Mouse (Mus musculus) c-Kit-positive CD71-positive TER-119-negative erythroid progenitor cells, embryonic 14.5 days (primary cell): Measurements from ENCODE around the gene Dnaic2.

Experiments
- DNase-seq: peaks from one replicate; pipeline ENCODE4 v3.0.0-alpha.2; 2013; ENCODE audit warnings: low read depth

The Dnaic2 gene

GRCm38 (mm10) chr11:114747564-114748138, 20.4 kb downstream of the Dnaic2 start:
- no peak for DNase-seq

GRCm38 (mm10) chr11:114764820-114765818, 37.9 kb downstream of the Dnaic2 start, which contains the start of gene Kif19a:
Kif19a (plus strand) TSS chr11:114765388.
- DNase-seq = peak; percentile 23

GRCm38 (mm10) chr11:114769911-114770310, 42.7 kb downstream of the Dnaic2 start:
- no peak for DNase-seq

GRCm38 (mm10) chr11:114771896-114772295, 44.7 kb downstream of the Dnaic2 start:
- no peak for DNase-seq

GRCm38 (mm10) chr11:114780076-114780475, 52.9 kb downstream of the Dnaic2 start:
- DNase-seq = no peak

GRCm38 (mm10) chr11:114785892-114786291, 58.7 kb downstream of the Dnaic2 start:
- DNase-seq = no peak

GRCm38 (mm10) chr11:114786326-114786725, 59.1 kb downstream of the Dnaic2 start:
- DNase-seq = no peak

GRCm38 (mm10) chr11:114787611-114788010, 60.4 kb downstream of the Dnaic2 start:
- DNase-seq = no peak

- DNase-seq = peak; percentile 19
Observed at GRCm38 (mm10) chr11:114789061-114789714, 62.0 kb downstream of the Dnaic2 start.

GRCm38 (mm10) chr11:114789716-114790115, 62.5 kb downstream of the Dnaic2 start:
- DNase-seq = no peak

GRCm38 (mm10) chr11:114790171-114790570, 63.0 kb downstream of the Dnaic2 start:
- DNase-seq = no peak

GRCm38 (mm10) chr11:114790841-114791240, 63.6 kb downstream of the Dnaic2 start:
- DNase-seq = no peak

- no peak for DNase-seq
Observed at GRCm38 (mm10) chr11:114791351-114791889, 64.2 kb downstream of the Dnaic2 start.

- no peak for DNase-seq
Observed at GRCm38 (mm10) chr11:114791891-114792411, 64.7 kb downstream of the Dnaic2 start.

- DNase-seq = no peak
Observed at GRCm38 (mm10) chr11:114792931-114793494, 65.8 kb downstream of the Dnaic2 start.

- no peak for DNase-seq
Observed at GRCm38 (mm10) chr11:114793868-114794545, 66.8 kb downstream of the Dnaic2 start.

GRCm38 (mm10) chr11:114794691-114795090, 67.5 kb downstream of the Dnaic2 start:
- DNase-seq = no peak

GRCm38 (mm10) chr11:114795231-114795746, 68.1 kb downstream of the Dnaic2 start:
- no peak for DNase-seq

- DNase-seq = no peak
Observed at GRCm38 (mm10) chr11:114795848-114796322, 68.7 kb downstream of the Dnaic2 start, which contains the start of gene Btbd17. Btbd17 (minus strand) TSS chr11:114795945.

GRCm38 (mm10) chr11:114797176-114797575, 70.0 kb downstream of the Dnaic2 start:
- no peak for DNase-seq

- no peak for DNase-seq
Observed at GRCm38 (mm10) chr11:114797981-114798380, 70.8 kb downstream of the Dnaic2 start.
